Mouse (Mus musculus) small intestine, adult 2 months (tissue): ENCODE data around the gene Kdm4c. TPM values are rescaled to one million over a fixed set of nuclear protein-coding genes. Genes with fewer than 3 reads are reported as not detected.

ENCODE experiments used
- H3K27ac ChIP-seq: fragments of 200-500 bp; 2 replicates; pipeline ENCODE4 v1.5.1; 2012; ENCODE audit warnings: low read depth, low read length, control low read depth, inconsistent platforms; ENCODE audit not compliant: insufficient read depth
- H3K27me3 ChIP-seq: fragments of 200-500 bp; 2 replicates; pipeline ENCODE4 v1.6.1; 2012; ENCODE audit warnings: mild to moderate bottlenecking, moderate library complexity, low read length, inconsistent platforms; ENCODE audit not compliant: control insufficient read depth, insufficient read depth
- H3K36me3 ChIP-seq: fragments of 200-500 bp; 2 replicates; pipeline ENCODE4 v1.6.1; 2012; ENCODE audit warnings: mild to moderate bottlenecking, low read length, control low read depth, inconsistent platforms; ENCODE audit not compliant: control insufficient read depth, insufficient read depth
- H3K4me1 ChIP-seq: fragments of 200-500 bp; 2 replicates; pipeline ENCODE4 v1.6.1; 2012; ENCODE audit warnings: low read length, inconsistent platforms, mixed read lengths; ENCODE audit not compliant: control insufficient read depth, insufficient read depth, insufficient read length
- H3K4me3 ChIP-seq: fragments of 200-500 bp; 2 replicates; pipeline ENCODE4 v1.5.1; 2012; ENCODE audit warnings: low read depth, mild to moderate bottlenecking, control low read depth, inconsistent platforms, low read length, moderate library complexity
- CTCF ChIP-seq: fragments of 200-500 bp; IDR thresholded peaks from 2 replicates; pipeline ENCODE4 v1.5.1; 2012; ENCODE audit warnings: low read depth, mild to moderate bottlenecking, control low read depth, inconsistent platforms, low read length, moderate library complexity, mixed read lengths; ENCODE audit not compliant: insufficient replicate concordance, insufficient read length; ENCODE audit errors: extremely low read depth
- POLR2A ChIP-seq: fragments of 200-500 bp; IDR thresholded peaks from 2 replicates; pipeline ENCODE4 v1.6.1; 2012; ENCODE audit warnings: low read depth, mild to moderate bottlenecking, control low read depth, inconsistent platforms, low read length, moderate library complexity
- WGBS: fragments of 180-500 bp; shearing (Covaris S2); methylation state at CpG from one replicate; pipeline ENCODE4 v1.1.7; 2018; 5-methylcytosine and 5-hydroxymethylcytosine counted together
- polyA plus RNA-seq: library from polyadenylated mRNA; depleted of rRNA; stranded (reverse); fragments of >200 nt; gene quantifications from 2 replicates; pipeline ENCODE4 v1.2.3, GENCODE M21; 2012

Kdm4c gene
- polyA plus RNA-seq, 1 experiment, result 0.60 TPM

GRCm38 (mm10) chr4:74251348-74252244 is 9.3 kb downstream of the Kdm4c start:
- under 1% methylated on average over 68 of the region's 68 CpGs for WGBS
- Histone ChIP-seq H3K4me1 (no peaks in the 10 kb centered on the region), H3K27me3 (no peaks in the 10 kb centered on the region), H3K4me3 (peak overlapping the region; percentile 79), H3K36me3 (no peaks in the 10 kb centered on the region), H3K27ac (peak overlapping the region; percentile 70)
- peak; percentile 91 for TF ChIP-seq POLR2A
- TF ChIP-seq CTCF, result no peak

GRCm38 (mm10) chr4:74252245-74253105 is 10.2 kb downstream of the Kdm4c start:
- WGBS, result 1% methylated on average over 46 of the region's 46 CpGs
- no peaks in the 10 kb centered on the region for H3K4me1 ChIP-seq
- H3K27me3 ChIP-seq, result no peaks in the 10 kb centered on the region
- no peak for TF ChIP-seq CTCF
- 0 out of 2 replicates have a peak, but pooled peaks have one; percentile 25 for TF ChIP-seq POLR2A
- peak overlapping the region; percentile 70 for H3K27ac ChIP-seq
- no peaks in the 10 kb centered on the region for H3K36me3 ChIP-seq
- peak overlapping the region; percentile 79 for H3K4me3 ChIP-seq

- Histone ChIP-seq H3K4me3 (no peak overlapping the region), H3K27me3 (no peaks in the 10 kb centered on the region), H3K4me1 (peaks cover 4% of the 10 kb centered on the region; the same call in 1 of the 2 replicates), H3K36me3 (peaks cover 4% of the 10 kb centered on the region; the same call in 1 of the 2 replicates), H3K27ac (no peak overlapping the region)
- TF ChIP-seq CTCF (no peak), POLR2A (no peak)
- 42% methylated on average over 5 of the region's 5 CpGs for WGBS
Observed at GRCm38 (mm10) chr4:74257882-74258281, 15.6 kb downstream of the Kdm4c start.

- TF ChIP-seq CTCF (no peak), POLR2A (no peak)
- no peak overlapping the region for H3K27ac ChIP-seq
- WGBS, result 48% methylated on average over 1 of the region's 1 CpGs
- no peaks in the 10 kb centered on the region for H3K27me3 ChIP-seq
- peaks cover 4% of the 10 kb centered on the region; the same call in 1 of the 2 replicates for H3K4me1 ChIP-seq
- peaks cover 4% of the 10 kb centered on the region; the same call in 1 of the 2 replicates for H3K36me3 ChIP-seq
- no peak overlapping the region for H3K4me3 ChIP-seq
Observed at GRCm38 (mm10) chr4:74258538-74258937, 16.2 kb downstream of the Kdm4c start.

- H3K4me3 ChIP-seq, result no peak overlapping the region
- no peaks in the 10 kb centered on the region for H3K27me3 ChIP-seq
- H3K4me1 ChIP-seq, result peaks cover 4% of the 10 kb centered on the region; the same call in 1 of the 2 replicates
- H3K27ac ChIP-seq, result no peak overlapping the region
- peaks cover 7% of the 10 kb centered on the region; the same call in 1 of the 2 replicates for H3K36me3 ChIP-seq
- TF ChIP-seq POLR2A, result no peak
- TF ChIP-seq CTCF, result no peak
- WGBS, result 69% methylated on average over 3 of the region's 3 CpGs
Observed at GRCm38 (mm10) chr4:74259331-74259730, 17.0 kb downstream of the Kdm4c start.

- no peak overlapping the region for H3K27ac ChIP-seq
- H3K4me1 ChIP-seq, result peaks cover 4% of the 10 kb centered on the region; the same call in 1 of the 2 replicates
- no peak overlapping the region for H3K4me3 ChIP-seq
- peaks cover 9% of the 10 kb centered on the region; the same call in 1 of the 2 replicates for H3K36me3 ChIP-seq
- no peaks in the 10 kb centered on the region for H3K27me3 ChIP-seq
- TF ChIP-seq POLR2A (no peak), CTCF (no peak)
Observed at GRCm38 (mm10) chr4:74261879-74262278, 19.6 kb downstream of the Kdm4c start.
